Mouse (Mus musculus) spleen, adult 2 months (tissue): ENCODE data around the gene Wdr19. TPM values are rescaled to one million over a fixed set of nuclear protein-coding genes. Genes with fewer than 3 reads are reported as not detected.
"Not testable (repeated sequence)": the region's sequence is repeated elsewhere in the genome, so short reads cannot be mapped to it uniquely, and the experiment has no call there.

ENCODE experiments used
- DNase-seq, 2 experiments: peaks; one replicate each; pipeline versions ENCODE4 v3.0.0 to v3.0.0-alpha.2; 2012 to 2021; ENCODE audit warnings: low spot score in 2 of 2, low read depth in 1 of 2
- H3K27ac ChIP-seq: fragments of 200-500 bp; 2 replicates; pipeline ENCODE4 v1.5.1; 2012; ENCODE audit warnings: low read length, inconsistent platforms; ENCODE audit not compliant: insufficient read depth
- H3K27me3 ChIP-seq: fragments of 200-500 bp; 2 replicates; pipeline ENCODE4 v1.6.1; 2012; ENCODE audit warnings: mild to moderate bottlenecking, moderate library complexity, low read length, inconsistent platforms; ENCODE audit not compliant: control insufficient read depth, insufficient read depth
- H3K36me3 ChIP-seq: fragments of 200-500 bp; 2 replicates; pipeline ENCODE4 v1.6.1; 2012; ENCODE audit warnings: mild to moderate bottlenecking, low read length, inconsistent platforms; ENCODE audit not compliant: control insufficient read depth, insufficient read depth
- H3K4me1 ChIP-seq: fragments of 200-500 bp; 2 replicates; pipeline ENCODE4 v1.6.1; 2011; ENCODE audit warnings: inconsistent platforms; ENCODE audit not compliant: control insufficient read depth, insufficient read depth, insufficient read length
- H3K4me3 ChIP-seq: fragments of 200-500 bp; 2 replicates; pipeline ENCODE4 v1.5.1; 2011; ENCODE audit warnings: mild to moderate bottlenecking, inconsistent platforms; ENCODE audit not compliant: insufficient read depth, insufficient read length; ENCODE audit errors: extremely low read depth
- CTCF ChIP-seq: fragments of 200-500 bp; IDR thresholded peaks from 2 replicates; pipeline ENCODE4 v1.5.1; 2011; ENCODE audit warnings: mild to moderate bottlenecking, inconsistent platforms; ENCODE audit not compliant: insufficient read depth, insufficient read length, insufficient replicate concordance; ENCODE audit errors: extremely low read depth
- POLR2A ChIP-seq: fragments of 200-500 bp; IDR thresholded peaks from 2 replicates; pipeline ENCODE4 v1.6.1; 2011; ENCODE audit warnings: low read depth, low read length, inconsistent platforms
- WGBS: fragments of 180-500 bp; shearing (Covaris S2); methylation state at CpG from one replicate; pipeline ENCODE4 v1.1.7; 2018; 5-methylcytosine and 5-hydroxymethylcytosine counted together
- polyA plus RNA-seq: library from polyadenylated mRNA; depleted of rRNA; stranded (reverse); fragments of >200 nt; gene quantifications from 2 replicates; pipeline ENCODE4 v1.2.3, GENCODE M21; 2012

The Wdr19 gene
- polyA plus RNA-seq, 1 experiment, result 0.67 TPM

DNA sequence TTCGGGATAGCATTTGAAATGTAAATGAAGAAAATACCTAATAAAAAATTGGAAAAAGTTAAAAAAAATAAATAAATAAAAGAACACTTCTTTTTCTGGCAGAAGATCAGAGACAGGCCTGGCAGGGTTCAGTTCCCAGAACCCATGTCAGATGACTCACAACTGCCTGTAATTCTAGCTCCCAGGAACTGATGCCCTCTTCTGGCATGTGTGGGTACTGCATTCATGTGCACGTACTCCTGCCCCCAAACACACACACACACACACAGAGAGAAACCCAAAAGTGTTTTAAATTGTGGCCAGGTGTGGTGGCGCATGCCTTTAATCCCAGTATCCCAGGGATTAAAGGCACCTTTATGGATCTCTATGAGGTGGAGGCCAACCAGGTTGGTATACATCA lies 84.7 kb downstream of the Wdr19 start:
- peak in 1 of 2 experiments; percentile 14 for DNase-seq
- WGBS, result 92% methylated on average over 3 of the region's 3 CpGs
- peaks cover 33% of the 10 kb centered on the region for H3K36me3 ChIP-seq
- no peak overlapping the region for H3K4me3 ChIP-seq
- no peaks in the 10 kb centered on the region for H3K4me1 ChIP-seq
- TF ChIP-seq CTCF (peak; percentile 34; the same call in 1 of the 2 replicates), POLR2A (no peak)
- no peaks in the 10 kb centered on the region for H3K27me3 ChIP-seq
- no peak overlapping the region for H3K27ac ChIP-seq

DNA sequence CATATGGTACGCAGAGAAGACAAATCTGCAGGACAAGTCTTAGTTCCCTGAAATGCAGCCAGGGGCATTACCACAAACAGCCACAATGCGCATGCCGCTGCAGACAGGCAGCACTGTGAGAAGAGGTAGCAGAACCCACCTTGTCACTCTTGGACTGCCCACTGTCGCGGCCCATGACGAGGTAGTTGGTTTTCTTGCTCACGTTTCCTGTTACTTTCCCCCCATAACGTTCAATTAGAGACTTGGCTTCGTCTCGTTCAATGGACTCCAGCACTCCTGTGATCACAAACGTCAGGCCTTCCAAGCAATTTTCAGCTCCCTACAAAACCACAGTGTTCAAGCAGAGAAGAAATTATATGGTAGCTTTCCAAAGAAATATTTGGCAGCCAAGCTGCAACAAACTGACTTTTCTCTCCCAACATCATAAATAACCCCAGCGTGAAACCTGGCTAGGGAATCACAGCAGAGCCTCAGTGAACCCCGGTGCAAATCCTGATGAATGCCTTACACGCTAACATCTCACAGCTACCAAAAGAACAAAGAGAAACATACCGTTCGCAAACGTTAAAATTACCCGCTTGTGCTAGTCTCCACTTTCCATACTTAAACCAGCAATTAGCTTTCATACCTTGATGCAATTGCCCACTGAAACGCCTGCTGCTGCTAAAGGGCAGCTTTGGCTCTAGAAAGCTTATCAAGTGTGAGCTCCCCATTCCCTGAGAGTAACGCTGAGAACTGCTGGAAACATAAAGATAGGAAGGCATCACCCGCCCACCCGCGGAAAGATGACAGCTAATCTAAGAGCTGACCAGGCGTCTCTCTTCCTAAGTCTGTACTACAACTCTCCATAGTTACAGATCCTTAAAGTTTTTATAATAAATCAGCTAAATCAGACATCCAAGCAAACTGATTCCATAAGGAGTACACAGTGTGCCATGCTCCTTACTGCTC lies 88.5 kb downstream of the Wdr19 start:
- no peaks in the 10 kb centered on the region for H3K4me1 ChIP-seq
- H3K27me3 ChIP-seq, result no peaks in the 10 kb centered on the region
- H3K27ac ChIP-seq, result no peak overlapping the region
- peaks cover 43% of the 10 kb centered on the region for H3K36me3 ChIP-seq
- 87% methylated on average over 24 of the region's 24 CpGs for WGBS
- no peak overlapping the region for H3K4me3 ChIP-seq
- TF ChIP-seq POLR2A (no peak), CTCF (no peak)
- DNase-seq, result no peak

- not testable (repeated sequence) for H3K27me3 ChIP-seq, H3K4me3 ChIP-seq, H3K27ac ChIP-seq, DNase-seq, H3K4me1 ChIP-seq
- 89% methylated on average over 8 of the region's 8 CpGs for WGBS
- peaks cover 47% of the 10 kb centered on the region for H3K36me3 ChIP-seq
Measured at GRCm38 (mm10) chr5:65289009-65289408, 89.5 kb downstream of the Wdr19 start.

GRCm38 (mm10) chr5:65293627-65294026 lies 94.1 kb downstream of the Wdr19 start:
- Histone ChIP-seq H3K4me3 (no peak overlapping the region), H3K36me3 (peaks cover 32% of the 10 kb centered on the region), H3K27ac (no peak overlapping the region), H3K27me3 (no peaks in the 10 kb centered on the region), H3K4me1 (no peaks in the 10 kb centered on the region)
- DNase-seq, result no peak
- TF ChIP-seq CTCF (no peak), POLR2A (no peak)
- 84% methylated on average over 6 of the region's 6 CpGs for WGBS

GRCm38 (mm10) chr5:65294270-65294669 lies 94.8 kb downstream of the Wdr19 start:
- 66% methylated on average over 2 of the region's 2 CpGs for WGBS
- H3K4me1 ChIP-seq, result no peaks in the 10 kb centered on the region
- DNase-seq, result no peak
- no peak overlapping the region for H3K4me3 ChIP-seq
- peaks cover 33% of the 10 kb centered on the region for H3K36me3 ChIP-seq
- no peak overlapping the region for H3K27ac ChIP-seq
- TF ChIP-seq POLR2A (no peak), CTCF (no peak)
- no peaks in the 10 kb centered on the region for H3K27me3 ChIP-seq

GRCm38 (mm10) chr5:65298167-65298950 lies 98.9 kb downstream of the Wdr19 start:
- Histone ChIP-seq H3K4me3 (no peak overlapping the region), H3K36me3 (peaks cover 29% of the 10 kb centered on the region), H3K27me3 (no peaks in the 10 kb centered on the region), H3K27ac (no peak overlapping the region), H3K4me1 (no peaks in the 10 kb centered on the region)
- WGBS, result 82% methylated on average over 7 of the region's 7 CpGs
- no peak for TF ChIP-seq POLR2A
- no peak for TF ChIP-seq CTCF
- no peak for DNase-seq

DNA sequence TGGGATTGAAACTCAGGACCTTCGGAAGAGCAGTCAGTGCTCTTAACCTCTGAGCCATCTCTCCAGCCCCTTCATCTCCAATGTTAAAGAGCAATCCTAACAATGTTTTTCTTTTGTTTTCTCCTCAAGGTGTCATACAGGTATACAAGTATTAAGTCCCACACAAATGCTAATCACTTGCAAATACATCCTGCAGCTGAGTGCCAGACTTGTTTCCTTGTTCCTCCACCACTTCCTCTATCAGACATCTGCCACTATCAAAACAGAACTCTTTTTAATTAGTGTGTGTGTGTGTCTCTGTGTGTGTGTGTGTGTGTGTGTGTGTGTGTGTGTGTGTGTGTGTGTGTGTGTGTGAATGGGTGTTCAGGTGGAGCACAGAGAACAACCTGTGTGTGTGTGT lies 100.1 kb downstream of the Wdr19 start:
- 90% methylated on average over 1 of the region's 1 CpGs for WGBS
- not testable (repeated sequence) for DNase-seq, H3K27ac ChIP-seq, H3K4me3 ChIP-seq, H3K27me3 ChIP-seq, H3K4me1 ChIP-seq
- peaks cover 25% of the 10 kb centered on the region for H3K36me3 ChIP-seq
